Mouse (Mus musculus) yolk sac, embryonic 10.5 days (tissue): ENCODE results near the gene Hist1h4d.
"Not testable (repeated sequence)": the region's sequence is repeated elsewhere in the genome, so short reads cannot be mapped to it uniquely, and the experiment has no call there.

ENCODE experiments used
- DNase-seq: peaks from one replicate; pipeline ENCODE4 v3.0.0-alpha.2; 2017; ENCODE audit warnings: low spot score

Hist1h4d gene

GRCm38 (mm10) chr13:23551146-23551834 is 30.1 kb upstream of the Hist1h4d start, which contains the start of gene Hist1h4f:
TSS of gene Hist1h4f (minus strand) at chr13:23551648.
- peak; percentile 98 for DNase-seq

GRCm38 (mm10) chr13:23551931-23552914 is 29.2 kb upstream of the Hist1h4d start:
- DNase-seq: no peak

GRCm38 (mm10) chr13:23552962-23553361 is 28.4 kb upstream of the Hist1h4d start, which contains the start of gene Hist1h1d:
TSS of gene Hist1h1d (plus strand) at chr13:23553262.
- DNase-seq: no peak

- peak; percentile 38 for DNase-seq
Measured at GRCm38 (mm10) chr13:23554393-23554792, 27.0 kb upstream of the Hist1h4d start.

GRCm38 (mm10) chr13:23554925-23555838 is 26.2 kb upstream of the Hist1h4d start:
- DNase-seq: peak; percentile 95

- peak; percentile 91 for DNase-seq
Measured at GRCm38 (mm10) chr13:23555839-23556416, 25.5 kb upstream of the Hist1h4d start.

- no peak for DNase-seq
Measured at GRCm38 (mm10) chr13:23556906-23557305, 24.5 kb upstream of the Hist1h4d start.

- DNase-seq: peak; percentile 53
Measured at GRCm38 (mm10) chr13:23560699-23561098, 20.7 kb upstream of the Hist1h4d start.

GRCm38 (mm10) chr13:23561531-23561882 is 19.9 kb upstream of the Hist1h4d start:
- not testable (repeated sequence) for DNase-seq

- DNase-seq: peak; percentile 98
Measured at GRCm38 (mm10) chr13:23561883-23562659, 19.3 kb upstream of the Hist1h4d start, which contains the start of gene Hist1h3e. TSS of gene Hist1h3e (minus strand) at chr13:23562369.

- peak; percentile 74 for DNase-seq
Measured at GRCm38 (mm10) chr13:23562699-23563462, 18.5 kb upstream of the Hist1h4d start.

- no peak for DNase-seq
Measured at GRCm38 (mm10) chr13:23564482-23564881, 16.9 kb upstream of the Hist1h4d start.

- DNase-seq: peak; percentile 49
Measured at GRCm38 (mm10) chr13:23570261-23571021, 11.0 kb upstream of the Hist1h4d start.

GRCm38 (mm10) chr13:23571022-23571503 is 10.3 kb upstream of the Hist1h4d start, which contains the start of the genes Hist1h2ae and Hist1h2bg:
TSS of gene Hist1h2ae (minus strand) at chr13:23571220.
TSS of gene Hist1h2bg (plus strand) at chr13:23571396.
- DNase-seq: peak; percentile 94

GRCm38 (mm10) chr13:23571504-23572217 is 9.7 kb upstream of the Hist1h4d start:
- DNase-seq: peak; percentile 62

GRCm38 (mm10) chr13:23572218-23573033 is 9.0 kb upstream of the Hist1h4d start:
- no peak for DNase-seq
